Mouse (Mus musculus): ENCODE results near the gene Chst11. TPM values are rescaled to one million over a fixed set of nuclear protein-coding genes. Genes with fewer than 3 reads are reported as not detected.

Chst11 gene
- total RNA-seq, 2 experiments from 2014 or later, result 2.6 to 3.9 TPM

DNA sequence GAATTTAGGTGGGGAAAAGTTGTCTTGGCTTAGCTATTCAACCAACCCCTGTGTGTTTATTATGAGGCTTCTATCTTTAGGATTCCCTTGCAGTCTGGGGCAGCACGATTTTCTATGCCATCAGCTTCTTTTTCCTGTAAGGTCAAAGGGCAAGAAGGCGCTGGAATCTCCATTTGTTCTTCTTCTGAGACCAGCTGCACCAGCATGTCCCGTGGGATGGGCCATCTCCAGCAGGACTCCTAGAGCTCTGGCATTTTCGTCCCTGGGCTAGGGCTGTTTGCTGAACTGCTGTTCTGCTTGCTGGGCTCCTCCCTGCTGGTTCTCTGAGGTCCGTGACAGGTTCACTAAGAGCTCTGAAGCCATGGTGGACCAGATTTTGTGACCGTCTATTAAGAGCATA lies 45.6 kb downstream of the Chst11 start:
- ATAC-seq (ENCODE audit: poor library complexity, severe bottlenecking), result no peak

DNA sequence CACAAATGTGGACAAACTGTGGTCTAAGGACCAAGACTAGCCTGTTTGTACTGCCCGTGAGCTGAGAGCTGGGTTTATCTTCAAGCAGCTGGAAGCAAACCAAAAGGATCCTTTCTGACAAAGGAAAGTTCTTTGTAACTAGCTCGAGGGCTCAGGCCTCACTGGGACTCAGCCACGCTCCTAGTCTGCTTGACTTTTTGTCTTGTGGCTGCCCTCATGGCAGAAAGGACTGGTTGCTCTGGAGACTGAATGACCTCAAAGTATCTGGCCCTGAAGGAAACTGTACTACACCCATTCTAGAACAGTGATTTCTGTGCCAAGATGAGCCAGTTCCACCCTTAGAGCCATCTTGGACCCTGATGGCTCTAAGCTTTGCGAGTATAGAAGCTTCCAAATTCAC lies 46.3 kb downstream of the Chst11 start:
- ATAC-seq (ENCODE audit: poor library complexity, severe bottlenecking), result no peak

DNA sequence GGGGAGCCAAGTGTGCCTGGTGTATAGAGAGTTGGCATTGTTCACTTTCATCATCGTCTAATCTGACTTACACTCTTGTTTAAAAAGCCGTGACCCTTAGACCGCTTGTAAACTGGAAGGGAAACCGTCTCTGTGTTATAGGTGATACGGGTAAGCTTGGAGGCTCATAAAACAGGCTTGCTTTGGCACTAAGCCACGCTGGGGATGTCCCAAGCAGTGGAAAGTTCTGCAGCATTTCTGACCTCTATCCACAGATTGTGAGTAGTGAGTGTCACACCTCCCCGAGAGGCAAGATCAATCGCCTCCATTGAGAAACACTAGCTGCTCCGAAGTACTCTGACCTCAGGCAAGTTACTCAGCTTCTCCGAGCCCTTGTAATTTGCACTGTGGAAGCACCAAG lies 47.3 kb downstream of the Chst11 start:
- ATAC-seq (ENCODE audit: poor library complexity, severe bottlenecking), result no peak

DNA sequence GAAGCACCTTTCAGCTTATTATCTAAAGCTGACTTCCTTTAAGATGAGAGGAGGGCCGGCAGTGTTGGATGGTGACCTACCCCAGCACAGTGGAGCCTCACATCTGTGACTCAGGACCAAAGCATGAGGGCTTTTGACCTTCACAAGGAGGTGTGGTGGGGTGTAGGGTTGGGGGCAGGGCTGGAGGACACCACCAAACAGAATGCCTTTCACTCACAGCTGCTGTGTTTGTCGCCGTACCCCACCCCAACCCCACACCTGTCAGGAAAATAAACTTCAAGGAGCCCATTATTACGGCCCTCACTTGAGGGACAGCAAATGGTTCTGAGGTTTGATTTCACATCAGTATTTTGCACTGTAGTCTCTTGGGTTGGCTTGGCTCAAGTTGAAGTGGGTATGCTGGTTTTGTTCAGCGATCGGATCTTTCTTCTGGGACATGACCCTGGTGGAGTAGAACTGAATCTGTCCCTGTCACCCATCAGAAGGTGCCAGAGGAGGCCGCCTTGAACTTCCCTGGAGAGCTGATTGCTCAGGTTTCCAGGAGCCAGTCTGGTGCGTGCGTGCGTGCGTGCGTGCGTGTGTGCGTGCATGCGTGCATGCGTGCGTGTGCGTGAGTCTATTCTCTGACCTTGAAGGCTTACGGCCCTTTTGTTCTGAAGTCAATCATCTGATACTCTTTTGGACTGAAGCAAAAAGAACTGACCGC lies 51.2 kb downstream of the Chst11 start:
- ATAC-seq (ENCODE audit: poor library complexity, severe bottlenecking), result no peak

DNA sequence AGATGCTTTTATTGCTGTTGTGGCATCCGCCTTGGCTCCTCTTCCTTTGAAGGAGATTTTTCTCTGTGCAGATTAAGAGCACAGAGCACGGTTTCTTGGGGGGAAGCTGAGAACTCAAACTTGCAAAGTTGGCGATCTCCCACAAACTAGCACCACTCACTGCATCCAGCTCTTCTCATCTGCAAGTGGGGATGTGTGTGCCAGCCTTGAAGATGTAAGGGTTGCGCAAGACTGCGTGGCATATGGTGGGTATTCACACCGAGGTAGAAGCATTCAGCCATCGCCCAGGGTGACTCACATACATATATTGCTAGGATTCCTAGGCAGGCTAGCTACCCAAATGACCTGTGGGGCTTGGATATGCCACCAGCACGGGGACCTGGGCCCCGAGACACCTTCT lies 52.9 kb downstream of the Chst11 start:
- no peak for ATAC-seq (ENCODE audit: poor library complexity, severe bottlenecking)

DNA sequence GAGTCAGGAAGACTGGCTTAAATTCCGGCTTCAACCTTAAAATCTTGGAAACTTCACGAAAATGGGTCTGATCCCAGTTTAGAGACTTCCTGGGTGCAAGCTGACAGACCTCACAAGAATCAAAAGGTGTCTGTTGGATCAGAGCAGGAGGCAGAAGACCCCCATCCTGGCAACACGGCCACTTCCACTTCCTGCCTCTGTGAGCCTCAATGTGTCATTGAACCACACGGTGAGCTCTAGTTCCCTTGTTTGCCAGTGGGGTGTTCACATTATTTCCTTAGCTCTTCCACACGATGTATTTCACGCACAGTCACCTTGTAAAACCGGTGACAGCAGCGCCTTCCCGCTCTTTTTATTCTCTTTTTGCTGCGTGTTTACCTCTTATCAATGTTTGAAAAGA lies 54.1 kb downstream of the Chst11 start:
- 0 out of 2 replicates have a peak, but pooled peaks have one; percentile 35 for ATAC-seq (ENCODE audit: poor library complexity, severe bottlenecking)

DNA sequence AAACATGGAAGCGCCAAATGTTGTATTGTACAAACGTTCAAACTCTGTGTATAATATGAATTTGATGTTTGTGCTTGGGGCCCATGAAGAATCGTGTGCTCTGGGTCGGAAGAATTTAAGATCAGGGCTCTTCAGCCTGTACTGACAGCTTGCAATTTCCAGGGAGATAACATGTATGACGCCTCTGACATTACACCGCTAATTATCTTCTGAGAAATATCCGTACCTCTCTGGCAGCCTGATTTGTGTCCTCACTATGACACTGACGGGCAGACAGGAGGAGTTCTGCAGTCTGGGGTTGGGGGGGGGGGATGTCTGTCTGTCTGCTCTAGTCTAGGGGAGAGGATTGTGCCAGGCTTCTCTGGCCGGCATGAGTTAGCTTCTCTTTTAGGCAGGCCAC lies 56.6 kb downstream of the Chst11 start:
- no peak for ATAC-seq (ENCODE audit: poor library complexity, severe bottlenecking)

DNA sequence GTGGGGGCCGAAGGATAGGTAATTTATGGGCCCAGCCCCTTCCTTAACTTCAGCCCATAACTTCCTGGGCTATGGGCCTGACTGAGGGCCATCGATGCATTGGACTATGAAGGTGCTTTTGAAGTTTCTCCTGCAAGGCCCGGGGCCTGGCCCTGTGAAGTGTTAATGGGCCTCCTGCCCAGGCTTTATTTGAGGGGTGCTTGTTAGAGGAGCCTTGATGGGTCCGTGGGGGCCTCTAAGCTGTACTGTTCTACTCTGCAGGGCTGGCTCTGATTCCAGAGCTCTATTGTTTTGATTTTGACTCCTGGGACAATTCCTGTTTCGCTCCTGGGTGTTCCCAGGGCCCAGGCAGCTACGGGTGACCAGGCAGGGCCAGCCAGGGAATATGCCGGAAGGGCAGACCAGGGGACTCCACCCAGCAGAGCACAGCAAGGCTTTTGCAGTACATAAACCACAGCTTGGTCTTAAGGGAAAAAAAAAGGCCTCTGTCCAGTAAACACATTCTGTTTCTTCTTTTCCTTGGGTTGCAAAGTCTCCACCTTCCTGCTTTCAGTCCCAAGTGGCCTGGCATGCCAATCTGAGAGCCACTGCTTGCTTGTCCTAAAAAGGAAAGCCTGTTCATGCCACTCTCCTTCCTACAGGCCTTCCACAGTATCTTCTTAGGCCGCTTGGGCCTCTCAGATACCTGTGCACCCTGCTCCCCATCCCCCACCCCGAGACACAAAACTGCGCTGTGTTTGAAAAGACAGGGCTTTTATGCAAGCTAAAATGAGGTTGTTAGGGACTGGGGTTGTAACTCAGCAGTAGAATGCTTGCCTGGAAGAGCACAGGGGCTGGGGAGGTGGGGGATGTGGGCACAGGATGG lies 57.5 kb downstream of the Chst11 start:
- ATAC-seq (ENCODE audit: poor library complexity, severe bottlenecking), result no peak

DNA sequence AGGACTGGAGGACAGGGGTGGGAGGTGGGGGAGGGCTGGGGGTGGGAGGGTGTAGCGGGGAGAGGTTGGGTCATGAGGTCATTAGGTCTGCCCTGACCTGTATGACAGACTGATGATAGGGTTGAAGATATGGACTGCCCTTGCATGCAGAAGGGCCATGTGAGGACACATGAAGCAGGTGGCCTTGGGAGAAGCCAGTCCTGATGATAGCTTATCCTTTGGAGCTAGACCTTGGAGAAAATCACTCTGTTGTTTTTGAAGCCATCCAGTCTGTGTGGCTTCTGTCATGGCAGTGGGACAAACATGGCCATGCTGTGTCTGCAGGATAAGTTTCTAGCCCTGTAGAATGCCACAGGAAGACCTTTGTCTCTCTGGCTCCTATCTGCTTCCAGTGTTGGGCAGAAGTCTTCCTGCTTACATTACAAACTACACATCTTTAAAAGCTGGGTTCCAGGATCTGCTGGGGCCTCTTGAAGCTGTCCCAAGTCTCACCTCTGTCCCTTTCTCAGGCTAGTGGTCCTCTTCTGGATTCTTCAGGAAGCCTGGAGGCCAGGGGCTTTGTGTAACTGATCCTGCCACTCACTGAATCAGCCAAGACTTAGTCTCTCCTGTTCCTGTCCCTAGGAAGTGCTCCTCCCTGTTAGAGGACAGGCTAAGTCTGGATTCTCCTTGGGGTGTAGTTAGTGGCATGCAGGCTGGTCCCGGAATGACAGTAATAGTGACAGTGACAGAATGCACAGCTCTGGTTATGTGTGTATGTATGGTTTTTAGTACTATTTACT lies 58.4 kb downstream of the Chst11 start:
- no peak for ATAC-seq (ENCODE audit: poor library complexity, severe bottlenecking)

DNA sequence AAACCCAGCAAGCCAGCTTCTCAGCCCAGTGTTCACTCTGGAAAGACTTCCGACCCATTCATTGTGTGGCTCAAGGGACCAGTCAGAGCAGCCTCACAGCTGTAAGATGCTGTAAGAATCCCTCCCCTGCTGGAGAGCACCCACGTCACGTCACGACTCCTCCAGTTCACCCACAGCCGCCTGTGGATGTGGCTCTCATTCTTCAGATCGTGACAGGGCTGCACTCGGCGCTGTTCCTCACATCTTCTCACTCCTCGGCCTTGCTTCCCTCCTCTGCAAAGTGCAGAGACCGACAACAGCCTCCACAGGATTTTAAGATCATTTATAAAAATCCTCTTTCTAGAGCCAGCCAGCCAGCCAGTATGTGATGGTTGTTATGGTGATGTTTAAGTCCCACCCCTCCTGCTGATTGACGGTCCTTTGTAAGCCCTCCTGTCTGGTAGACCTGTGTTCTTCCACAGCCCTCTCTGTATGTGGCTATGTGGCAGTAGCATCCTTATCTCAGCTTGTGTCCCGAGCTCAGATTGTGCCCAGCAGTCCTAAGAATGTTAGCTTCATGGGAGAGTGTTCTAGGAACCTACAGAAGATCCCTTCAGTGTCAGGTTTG lies 64.0 kb downstream of the Chst11 start:
- ATAC-seq (ENCODE audit: poor library complexity, severe bottlenecking), result no peak

DNA sequence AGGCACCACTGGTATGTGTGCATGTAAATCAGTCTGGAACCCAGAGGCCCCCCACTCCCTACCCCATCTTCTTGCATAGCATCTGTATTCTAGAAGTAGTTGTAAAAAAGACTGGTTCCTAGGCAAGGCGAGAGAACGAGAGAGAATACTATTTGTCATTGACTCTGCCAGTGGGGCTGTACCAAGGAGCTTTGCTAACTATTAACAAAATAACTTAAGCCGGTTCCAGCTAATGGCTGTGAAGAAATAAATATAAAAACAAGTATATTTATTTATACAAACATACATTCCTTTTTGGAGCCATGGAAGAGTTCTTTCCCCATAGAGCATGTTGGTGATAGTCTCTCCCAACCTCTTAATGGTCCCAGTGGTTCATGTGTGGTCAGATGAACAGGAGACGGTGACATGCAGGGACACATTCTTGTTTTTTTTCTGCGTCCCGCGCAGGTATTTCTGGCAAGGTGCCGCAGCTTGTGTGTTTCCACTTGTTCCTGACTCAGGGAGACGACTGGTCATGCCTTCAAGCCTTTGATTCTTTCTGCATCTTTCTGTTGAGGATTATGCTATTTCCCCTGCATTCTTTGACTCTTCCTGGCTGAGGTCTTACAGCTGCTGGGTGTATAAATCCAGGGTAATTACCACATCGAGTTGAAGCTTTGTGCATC lies 68.7 kb downstream of the Chst11 start:
- ATAC-seq (ENCODE audit: poor library complexity, severe bottlenecking), result no peak

DNA sequence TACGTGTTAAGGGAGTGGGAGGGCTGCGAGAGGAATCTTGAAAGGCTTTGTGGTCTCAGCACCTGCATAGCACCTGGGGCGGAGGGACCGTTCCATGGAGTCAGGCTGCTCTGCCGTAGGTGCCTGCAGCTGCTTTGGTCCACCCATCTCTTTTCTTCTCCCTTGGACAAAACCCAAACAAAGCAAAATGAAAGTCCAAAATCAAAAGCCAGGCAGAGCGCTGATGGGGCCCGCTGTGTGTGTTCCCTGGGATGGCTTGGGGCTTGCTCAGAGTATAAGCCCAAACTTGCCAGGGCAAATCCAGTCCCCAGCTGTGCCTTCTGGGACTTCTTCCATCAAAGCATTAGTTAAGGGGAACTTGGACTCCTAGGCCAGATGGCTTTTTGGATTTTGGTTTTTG lies 71.0 kb downstream of the Chst11 start:
- ATAC-seq (ENCODE audit: poor library complexity, severe bottlenecking), result no peak

DNA sequence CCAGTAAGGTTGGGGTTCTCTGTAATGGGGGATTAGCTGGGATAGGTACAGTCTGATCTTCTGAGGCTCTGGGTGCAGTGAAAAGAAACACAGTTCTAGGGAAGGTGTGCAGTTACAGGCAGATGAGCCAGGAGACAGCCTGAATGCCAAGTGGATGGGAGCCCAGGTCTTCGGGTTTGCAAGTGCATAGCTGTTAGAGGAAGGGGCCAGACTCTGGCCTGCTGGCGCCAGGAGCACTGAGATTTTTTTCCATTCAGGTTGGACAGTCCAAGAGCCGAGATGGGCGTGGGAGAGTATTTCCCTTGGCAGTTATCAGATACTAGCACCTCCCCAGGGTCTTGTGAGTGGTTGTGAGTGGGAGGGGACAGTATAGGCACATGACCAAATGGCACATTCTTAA lies 71.6 kb downstream of the Chst11 start:
- no peak for ATAC-seq (ENCODE audit: poor library complexity, severe bottlenecking)

DNA sequence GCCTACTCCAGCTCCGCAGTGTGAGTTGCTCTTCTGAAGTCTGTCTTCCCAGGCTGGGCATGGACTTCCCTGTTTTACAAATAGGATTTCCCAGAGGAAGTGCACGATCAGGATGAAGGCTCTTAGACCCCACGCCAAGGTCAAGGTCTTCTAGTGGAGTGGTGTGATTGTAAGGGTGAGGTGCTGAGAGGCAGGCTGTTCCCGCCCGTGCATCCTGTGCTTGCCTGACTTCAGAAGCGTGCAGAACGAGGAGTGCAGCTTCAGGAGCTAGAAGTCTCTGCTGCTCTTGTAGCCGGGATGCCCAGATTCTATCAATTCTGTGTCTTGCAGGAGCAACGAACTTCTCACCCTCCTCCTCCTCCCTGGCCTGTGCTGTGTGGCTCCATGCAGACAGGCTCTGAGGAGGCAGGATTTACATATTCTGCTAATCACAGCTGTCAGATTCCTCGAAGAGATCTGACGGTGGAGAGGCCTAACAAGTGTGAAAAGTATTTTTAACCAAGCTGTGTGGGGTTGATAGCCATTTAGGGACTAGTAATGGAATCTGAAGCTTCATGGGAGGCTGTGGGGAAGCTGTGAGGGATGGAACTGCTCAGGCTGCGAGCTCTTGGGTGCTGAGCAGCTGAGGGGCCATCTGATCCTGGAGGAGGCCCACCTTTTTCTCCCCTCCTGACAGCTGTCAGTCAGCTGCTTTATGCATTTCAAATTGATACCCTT lies 74.9 kb downstream of the Chst11 start:
- ATAC-seq (ENCODE audit: poor library complexity, severe bottlenecking), result no peak

DNA sequence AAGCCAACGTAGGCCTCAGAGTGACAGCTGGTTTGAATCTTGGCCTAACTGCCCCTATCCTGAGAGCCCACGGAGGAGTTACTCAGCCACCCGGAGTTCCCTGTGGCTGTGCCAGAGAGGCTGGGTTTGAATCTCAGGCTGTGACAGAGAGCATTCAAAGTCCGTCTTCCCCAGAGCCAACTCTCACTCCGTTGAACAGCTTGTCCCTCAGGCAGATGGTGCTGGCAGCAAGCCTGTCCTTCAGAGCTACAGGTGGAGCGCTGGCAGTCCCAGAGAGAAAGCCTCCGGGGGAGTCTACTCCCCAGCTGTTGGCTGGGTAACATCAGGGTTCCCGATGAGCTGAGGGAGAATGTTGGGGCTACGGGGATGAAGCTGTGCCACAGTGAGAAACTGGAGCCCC lies 77.0 kb downstream of the Chst11 start:
- ATAC-seq (ENCODE audit: poor library complexity, severe bottlenecking), result no peak

DNA sequence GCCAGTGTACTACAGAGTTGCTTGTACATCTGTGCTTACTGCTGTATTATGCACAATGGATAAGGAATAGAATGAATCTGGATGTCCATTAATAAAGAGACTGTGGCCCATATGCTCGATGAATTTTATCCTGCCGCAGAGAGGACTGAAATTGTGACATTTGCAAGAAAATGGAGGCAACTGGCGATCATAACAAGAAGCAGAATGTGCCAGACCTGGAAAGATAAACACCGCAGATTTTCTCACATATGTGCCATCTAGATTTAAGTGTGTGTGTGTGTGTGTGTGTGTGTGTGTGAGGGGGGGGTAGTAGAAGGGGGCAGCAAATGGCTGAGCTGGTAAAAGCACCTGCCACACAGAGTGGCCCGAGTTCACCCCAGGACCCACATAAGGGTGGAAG lies 79.5 kb downstream of the Chst11 start:
- ATAC-seq (ENCODE audit: poor library complexity, severe bottlenecking), result no peak

DNA sequence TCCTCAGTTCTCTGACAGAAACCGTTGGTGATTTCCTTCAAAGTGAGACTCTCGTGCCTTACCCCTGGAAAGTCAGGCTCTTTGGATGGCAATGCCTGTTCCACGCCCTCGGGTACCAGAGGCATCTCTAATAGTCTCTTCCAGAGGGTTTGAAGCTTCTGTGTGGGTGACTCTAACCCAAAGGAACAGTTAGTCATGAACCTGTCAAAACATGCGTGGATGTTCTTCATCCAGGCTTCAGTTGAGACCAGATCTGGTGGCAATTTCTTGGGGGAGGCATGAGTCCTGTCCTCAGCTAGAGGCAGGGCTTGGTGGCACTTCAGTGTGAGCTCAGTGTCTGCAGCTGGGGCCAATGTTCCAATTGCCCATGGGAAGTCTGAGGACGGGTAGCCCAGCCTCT lies 80.9 kb downstream of the Chst11 start:
- ATAC-seq (ENCODE audit: poor library complexity, severe bottlenecking), result no peak

DNA sequence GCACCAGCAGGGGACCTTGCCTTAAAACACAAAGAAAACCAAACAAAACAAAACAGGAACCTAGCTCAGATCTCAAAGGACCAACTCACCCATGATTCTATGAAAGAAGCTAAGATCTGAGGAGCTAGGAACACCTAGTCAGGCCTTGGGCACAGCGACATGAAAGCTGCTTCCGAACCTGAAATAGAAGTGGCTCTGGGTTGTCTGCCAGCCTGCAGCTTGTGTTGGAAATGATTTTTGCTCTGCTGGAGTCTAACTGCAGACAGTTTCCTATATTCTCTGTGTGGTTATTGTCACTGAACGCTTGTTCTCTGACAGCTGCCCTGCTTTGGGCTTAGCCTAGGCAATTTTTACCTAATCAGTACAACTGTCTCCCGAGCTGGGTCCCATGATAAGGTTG lies 82.0 kb downstream of the Chst11 start:
- ATAC-seq (ENCODE audit: poor library complexity, severe bottlenecking), result no peak

DNA sequence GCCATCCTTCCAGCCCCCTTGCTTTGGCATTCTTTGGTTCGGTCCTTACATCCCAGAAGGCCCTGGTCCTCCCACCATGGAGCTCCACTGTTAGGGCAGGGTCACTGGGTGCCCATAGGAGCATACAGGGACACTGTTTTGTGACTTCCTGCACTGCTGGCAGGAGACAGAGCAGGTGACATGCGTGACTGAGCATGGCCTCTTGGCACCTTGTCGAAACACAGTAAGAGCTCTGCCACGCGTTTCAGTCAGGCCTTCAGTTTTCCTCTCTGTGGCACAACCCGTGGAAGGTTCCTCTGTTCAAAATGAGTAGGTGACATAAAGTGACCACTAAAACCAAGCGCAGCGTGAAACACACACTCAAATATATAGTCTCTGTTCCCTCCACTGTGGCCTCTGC lies 83.2 kb downstream of the Chst11 start:
- ATAC-seq (ENCODE audit: poor library complexity, severe bottlenecking), result no peak

DNA sequence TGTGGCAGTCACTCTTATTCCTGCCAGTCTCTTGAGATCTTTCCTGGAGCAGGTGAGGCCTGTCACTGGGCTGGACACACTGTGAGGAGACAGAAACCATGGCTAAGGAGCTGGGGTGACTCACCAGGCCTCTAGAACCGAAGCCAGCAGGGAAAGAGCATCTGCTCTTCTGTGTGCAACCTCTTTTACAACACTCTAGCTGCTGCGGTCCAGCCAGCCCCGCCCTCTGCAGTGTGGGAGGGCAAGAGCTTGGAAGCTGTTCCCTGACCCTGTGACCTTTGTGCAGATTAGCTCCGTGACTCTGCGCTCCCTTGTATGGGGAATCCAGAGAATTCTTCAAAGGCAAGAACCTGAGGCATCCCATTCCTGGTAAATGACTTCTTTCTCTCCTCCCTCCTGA lies 84.5 kb downstream of the Chst11 start:
- peak; percentile 57 for ATAC-seq (ENCODE audit: poor library complexity, severe bottlenecking)

All from megakaryocyte, adult 5-6 weeks (primary cell).